Mouse (Mus musculus): ENCODE measurements around the gene Gm42957.
"Not testable (repeated sequence)": the region's sequence is repeated elsewhere in the genome, so short reads cannot be mapped to it uniquely, and the experiment has no call there.

The Gm42957 gene

GRCm38 (mm10) chr3:96678456-96678855 is 43.2 kb downstream of the Gm42957 start:
- no peak for DNase-seq

GRCm38 (mm10) chr3:96679159-96679674 is 43.9 kb downstream of the Gm42957 start:
- no peak for DNase-seq

- no peak for DNase-seq
Measured at GRCm38 (mm10) chr3:96680269-96680956, 45.1 kb downstream of the Gm42957 start.

GRCm38 (mm10) chr3:96683496-96683895 is 48.2 kb downstream of the Gm42957 start:
- DNase-seq: no peak

- no peak for DNase-seq
Measured at GRCm38 (mm10) chr3:96684151-96684821, 49.0 kb downstream of the Gm42957 start.

- no peak for DNase-seq
Measured at GRCm38 (mm10) chr3:96684822-96685156, 49.5 kb downstream of the Gm42957 start.

- DNase-seq: not testable (repeated sequence)
Measured at GRCm38 (mm10) chr3:96686057-96686456, 50.8 kb downstream of the Gm42957 start.

GRCm38 (mm10) chr3:96688854-96689253 is 53.6 kb downstream of the Gm42957 start:
- no peak for DNase-seq

GRCm38 (mm10) chr3:96690298-96690697 is 55.0 kb downstream of the Gm42957 start:
- DNase-seq: no peak

- peak; percentile 48 to 49 for DNase-seq
Measured at GRCm38 (mm10) chr3:96692506-96692905, 57.2 kb downstream of the Gm42957 start.

GRCm38 (mm10) chr3:96693579-96693978 is 58.3 kb downstream of the Gm42957 start:
- no peak for DNase-seq

GRCm38 (mm10) chr3:96696198-96696765 is 61.0 kb downstream of the Gm42957 start, which contains the start of gene Pias3:
TSS of gene Pias3 (plus strand) at chr3:96696384.
- peak; percentile 90 to 95 for DNase-seq

GRCm38 (mm10) chr3:96696766-96697732 is 61.8 kb downstream of the Gm42957 start:
- DNase-seq: peak; percentile 94 to 96

- no peak for DNase-seq
Measured at GRCm38 (mm10) chr3:96698993-96699690, 63.9 kb downstream of the Gm42957 start.

- no peak for DNase-seq
Measured at GRCm38 (mm10) chr3:96700376-96700775, 65.1 kb downstream of the Gm42957 start.

- DNase-seq: no peak
Measured at GRCm38 (mm10) chr3:96701003-96701402, 65.7 kb downstream of the Gm42957 start.
